Mouse (Mus musculus) T-cell, adult 2 months (primary cell): ENCODE data around the gene Cux2.
A peak's percentile ranks its signal among the peaks of the same experiment; 100 is the strongest.

ENCODE experiments used
- DNase-seq: peaks from one replicate; pipeline ENCODE4 v3.0.0; 2022; ENCODE audit warnings: low spot score

Cux2 gene

DNA sequence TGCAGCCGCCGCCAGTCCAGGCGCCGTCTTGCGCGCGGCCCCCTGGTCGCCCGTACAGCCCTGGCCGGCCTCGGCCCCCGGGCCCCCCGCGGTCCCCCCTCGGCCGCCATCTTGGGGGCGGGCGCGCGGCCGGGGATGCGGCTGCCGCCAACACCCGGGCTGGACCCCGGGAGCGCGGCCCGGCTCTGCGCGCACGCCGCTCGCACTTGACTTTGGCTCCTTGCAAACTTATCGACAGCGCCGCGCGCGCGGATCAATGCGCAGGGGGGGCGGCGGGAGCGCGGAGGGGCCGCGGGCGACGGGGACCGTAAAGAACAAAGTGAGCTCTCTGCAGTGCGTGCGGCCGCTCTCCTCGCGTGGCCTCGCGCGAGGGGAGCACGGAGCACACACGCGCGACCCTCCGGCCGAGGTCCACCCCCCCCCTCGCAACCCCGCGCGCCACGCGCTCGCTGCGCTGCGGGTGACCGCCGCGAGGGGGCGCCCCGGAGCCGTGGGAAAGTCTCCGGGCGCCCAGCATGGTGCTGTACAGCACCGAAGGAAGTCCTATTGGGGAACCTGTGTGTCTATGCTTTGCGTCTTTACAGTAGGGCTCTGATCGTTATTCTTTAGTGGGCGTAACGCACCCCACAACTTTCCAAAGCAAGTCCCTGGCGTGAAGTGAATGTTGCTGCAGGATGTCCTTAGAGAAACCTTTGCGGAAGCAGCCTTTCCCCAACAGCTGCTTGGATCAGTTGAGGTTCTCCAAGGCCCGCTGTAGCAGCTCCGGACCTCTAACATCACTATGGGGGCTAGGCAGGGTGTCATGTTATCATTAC, at the start of gene Cux2:
Gene Cux2 (minus strand): TSS at position 86 of the 815 bp plus-strand sequence.
- DNase-seq, result peak; percentile 39

DNA sequence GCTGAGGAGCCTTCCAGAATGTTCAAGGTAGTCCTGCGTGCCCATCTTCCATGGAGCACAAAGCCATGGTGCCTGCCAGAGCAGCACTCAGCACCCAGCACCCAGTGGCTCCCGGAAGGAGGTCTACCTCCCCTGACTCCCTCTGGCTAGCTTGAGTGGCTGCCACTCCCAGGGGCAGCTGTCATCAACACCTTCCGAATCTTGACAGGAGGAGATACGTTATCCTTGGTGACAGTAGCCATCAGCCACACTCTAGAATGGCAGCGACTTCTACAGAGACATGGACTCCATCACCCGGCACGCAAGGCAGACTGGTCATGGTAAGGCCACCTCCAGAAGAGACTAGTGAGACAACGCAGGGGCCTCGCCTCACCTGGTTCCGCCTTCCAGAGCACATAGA, 44.5 kb upstream of the Cux2 start:
- DNase-seq, result no peak

DNA sequence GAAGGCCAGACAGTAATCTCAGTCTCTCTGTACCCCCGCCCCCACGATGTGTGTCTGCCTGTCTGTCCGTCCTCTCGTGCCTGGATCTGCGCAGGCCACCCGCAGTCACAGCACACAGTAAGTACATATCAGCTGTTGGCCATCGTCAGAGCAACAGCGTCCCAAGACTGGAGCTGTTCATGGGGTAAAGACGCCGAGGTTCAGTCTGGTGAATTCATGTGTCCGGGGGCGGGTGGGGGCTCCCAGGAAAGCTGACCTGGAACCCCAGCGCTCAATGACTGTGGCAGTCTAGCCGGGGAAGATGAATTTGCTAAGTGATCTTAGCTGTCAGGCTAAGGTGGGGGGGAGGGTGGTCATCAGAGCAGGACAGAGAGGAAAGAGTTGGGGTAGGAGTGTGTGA, 43.8 kb upstream of the Cux2 start:
- no peak for DNase-seq

DNA sequence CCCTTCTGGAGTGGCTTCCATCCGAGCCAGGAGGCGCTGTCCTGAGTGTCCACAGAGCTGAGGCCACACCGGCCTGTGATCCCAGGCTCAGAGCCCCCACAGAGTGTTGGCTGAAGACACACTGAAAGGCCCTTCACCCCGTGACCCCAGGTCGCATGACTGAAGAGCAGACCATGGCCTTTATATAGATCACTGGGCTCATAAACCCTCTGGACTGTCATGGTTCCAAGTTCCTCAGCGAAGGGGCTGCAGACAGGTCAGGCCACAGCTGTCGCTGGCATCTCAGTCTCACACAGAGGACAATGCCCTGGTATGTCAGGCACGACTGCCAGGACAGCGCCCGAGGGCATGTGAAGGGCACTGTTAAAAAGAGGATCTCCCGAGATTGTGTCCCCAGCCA, 42.9 kb upstream of the Cux2 start:
- DNase-seq, result no peak

DNA sequence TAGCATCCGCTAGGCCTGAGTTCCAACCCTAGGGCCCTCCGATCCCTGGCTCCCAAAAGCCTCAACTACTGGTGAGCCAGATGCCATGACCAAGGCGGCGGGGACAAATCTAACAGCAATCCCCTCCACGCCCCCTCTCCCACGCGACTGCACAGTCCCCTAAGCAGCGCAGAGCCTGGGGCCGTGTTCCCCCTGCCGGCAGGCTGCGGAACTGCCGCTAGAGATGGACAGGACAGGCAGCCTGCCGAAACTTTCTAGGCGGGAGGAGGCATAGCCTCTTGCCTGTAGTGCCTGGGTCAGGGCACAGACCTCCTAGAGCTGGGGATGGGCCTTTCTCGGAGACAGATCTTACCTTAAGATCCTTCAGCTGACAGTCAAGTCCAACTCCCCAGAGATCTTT, 41.2 kb upstream of the Cux2 start:
- DNase-seq, result peak; percentile 46

DNA sequence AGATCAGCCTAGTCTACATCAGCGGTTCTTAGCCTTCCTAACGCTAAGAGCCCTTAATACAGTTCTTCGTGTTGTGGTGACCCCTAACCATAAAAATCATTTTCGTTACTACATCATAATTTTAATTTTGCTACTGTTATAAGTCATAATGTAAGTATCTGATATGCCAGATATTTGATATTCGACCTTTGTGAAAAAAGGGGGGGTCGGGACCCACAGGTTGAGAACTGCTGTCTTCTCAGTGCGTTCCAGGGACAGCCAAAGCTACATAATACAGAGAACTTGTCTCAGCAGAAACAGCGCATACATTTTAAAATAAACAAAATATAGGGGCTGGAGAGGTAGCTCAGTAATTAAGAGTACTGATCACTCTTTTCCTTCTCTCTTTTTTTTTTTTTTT, 39.8 kb upstream of the Cux2 start:
- no peak for DNase-seq

DNA sequence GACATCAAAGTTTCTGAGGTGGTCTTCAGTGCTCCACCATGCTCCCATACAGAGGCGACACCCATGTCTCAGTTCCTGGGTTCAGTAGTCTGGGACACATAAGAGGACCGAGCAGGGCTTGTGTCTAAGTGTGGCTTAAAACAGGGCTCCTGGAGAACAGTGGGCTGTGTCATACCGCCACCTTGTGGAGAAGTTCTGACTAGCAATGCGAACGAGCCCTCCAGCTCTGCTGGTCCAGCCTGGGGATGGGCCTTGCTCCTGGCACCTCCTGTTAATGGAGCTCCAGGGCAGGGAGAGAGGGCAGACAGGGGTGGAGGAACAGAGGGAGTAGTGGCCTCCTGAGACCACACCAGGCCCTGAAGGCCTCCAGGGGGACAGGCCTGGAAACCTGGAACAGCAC, 39.0 kb upstream of the Cux2 start:
- DNase-seq, result peak; percentile 75

DNA sequence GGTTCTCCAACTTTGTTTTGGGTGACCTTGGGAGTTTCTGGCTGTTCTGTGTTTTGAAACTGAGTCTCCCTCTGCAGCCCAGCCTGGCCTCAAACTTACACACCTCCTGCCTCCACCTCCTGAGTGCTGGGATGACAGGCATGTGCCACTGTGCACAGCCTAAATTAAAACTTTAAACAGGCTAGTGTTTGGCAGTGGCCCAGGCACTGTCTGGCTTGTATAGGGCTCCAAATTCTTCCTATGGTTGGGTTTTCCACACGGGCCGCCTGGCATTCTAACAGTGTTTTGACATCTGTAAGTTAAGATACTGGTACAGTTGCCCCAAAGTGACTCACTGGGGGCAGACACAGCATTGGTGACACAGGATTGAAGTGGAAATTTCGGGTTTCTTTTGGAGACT, 36.2 kb upstream of the Cux2 start:
- no peak for DNase-seq

DNA sequence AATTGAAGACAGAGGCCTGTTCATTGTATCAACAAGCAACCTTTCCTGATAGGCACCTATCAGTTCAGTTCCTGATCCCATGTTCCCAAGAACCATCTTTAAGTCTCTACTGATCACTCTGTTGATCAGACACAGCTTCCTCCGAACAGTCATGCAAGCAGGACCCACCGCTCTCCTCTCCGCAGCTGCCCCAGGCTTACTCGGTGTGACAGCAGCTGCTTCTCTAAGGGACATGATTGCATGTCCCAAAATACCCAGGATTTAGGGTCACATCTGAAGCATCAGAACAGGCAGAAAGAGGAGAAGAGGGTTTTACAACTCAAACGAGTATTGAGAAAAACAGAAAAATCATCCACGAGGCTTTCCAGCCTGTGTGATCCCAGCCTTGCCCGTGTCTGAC, 35.4 kb upstream of the Cux2 start:
- no peak for DNase-seq

DNA sequence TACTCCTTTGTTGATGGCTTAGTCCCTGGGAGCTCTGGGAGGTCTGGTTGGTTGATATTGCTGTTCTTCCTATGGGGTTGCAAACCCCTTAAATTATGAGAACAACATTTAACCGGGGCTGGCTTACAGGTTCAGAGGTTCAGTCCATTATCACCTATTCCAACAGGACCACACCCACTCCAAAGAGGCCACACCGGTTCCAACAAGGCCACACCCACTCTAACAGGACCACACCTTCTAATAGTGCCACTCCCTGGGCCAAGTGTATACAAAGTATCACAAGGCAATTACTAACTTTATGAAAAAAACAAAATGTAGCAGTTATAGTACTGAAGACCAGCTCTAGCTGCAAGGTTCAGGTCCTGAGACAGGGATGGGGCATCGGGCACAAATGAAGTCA, 34.6 kb upstream of the Cux2 start:
- no peak for DNase-seq

DNA sequence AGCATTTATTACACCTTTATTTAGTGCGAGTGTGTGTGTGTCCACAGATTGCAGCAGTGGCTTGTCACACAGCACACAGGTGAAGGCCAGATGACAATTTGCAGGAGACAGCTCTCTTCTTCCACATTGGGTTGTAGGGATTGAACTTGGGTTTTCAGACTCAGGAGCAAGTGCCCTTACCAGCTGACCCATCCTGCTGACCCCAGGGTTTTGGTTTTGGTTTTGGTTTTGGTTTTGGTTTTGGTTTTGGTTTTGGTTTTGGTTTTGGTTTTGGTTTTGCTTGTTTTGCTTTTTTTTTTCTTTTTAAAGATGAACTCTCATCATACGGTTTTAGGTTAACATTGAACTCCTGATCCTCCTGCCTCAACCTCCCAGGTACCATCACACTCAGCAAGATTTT, 33.4 kb upstream of the Cux2 start:
- DNase-seq, result no peak

DNA sequence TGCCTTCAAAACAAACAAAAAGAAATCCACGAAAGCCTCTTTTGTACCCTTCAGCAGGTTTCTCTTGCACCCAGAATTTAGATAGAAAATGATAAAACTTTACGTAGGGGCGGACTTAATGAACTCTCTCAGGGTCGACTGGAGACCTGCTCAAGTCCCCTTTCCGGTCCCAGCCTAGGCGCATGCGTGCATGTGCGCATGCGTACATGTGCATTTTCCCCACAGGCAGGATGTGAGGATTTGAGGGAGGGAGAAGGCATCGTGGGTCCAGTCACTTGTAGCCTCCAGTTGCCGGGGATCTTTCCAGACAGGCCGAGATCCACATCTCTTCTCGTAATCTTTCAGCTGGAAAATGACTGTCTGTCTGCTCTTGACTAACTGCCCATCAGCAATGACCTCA, 31.6 kb upstream of the Cux2 start:
- DNase-seq, result no peak

DNA sequence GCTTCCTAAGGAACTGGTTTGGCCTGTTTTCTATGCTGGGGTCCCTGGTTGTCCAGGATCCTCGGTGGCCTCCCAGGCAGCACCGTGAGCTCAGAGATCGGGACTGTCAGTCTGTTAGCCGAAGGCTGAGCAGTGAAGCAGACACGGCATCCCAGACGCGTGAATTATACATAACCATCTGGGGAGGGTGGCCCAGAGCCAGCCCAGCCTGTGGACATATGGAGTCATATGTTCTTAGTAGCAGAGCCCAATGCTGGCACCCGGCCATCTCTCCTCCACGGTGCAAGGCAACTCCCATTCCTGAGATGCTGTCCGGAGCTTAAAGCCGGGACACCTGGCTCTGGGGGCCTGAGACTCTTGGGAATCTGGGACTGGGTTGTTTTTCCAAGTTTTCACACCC, 31.0 kb upstream of the Cux2 start:
- no peak for DNase-seq

DNA sequence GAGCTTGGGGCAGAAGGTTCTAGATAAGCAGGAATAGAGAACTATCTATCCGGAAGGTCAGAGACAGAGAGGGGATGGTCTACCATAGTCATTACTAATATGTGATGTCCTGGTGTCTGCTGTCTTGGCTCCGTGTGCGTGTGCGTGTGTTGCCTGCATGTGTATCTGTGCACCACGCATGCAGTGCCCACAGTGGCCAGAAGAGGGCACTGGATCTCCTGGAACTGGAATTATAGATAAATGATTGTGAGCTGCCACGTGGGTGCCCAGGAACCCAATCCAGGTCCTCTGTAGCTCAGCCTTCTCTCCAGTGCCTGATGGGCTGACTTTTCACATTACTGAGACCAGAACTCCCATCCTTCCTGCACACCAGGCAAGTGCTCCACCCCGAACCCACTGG, 29.9 kb upstream of the Cux2 start:
- DNase-seq, result no peak

DNA sequence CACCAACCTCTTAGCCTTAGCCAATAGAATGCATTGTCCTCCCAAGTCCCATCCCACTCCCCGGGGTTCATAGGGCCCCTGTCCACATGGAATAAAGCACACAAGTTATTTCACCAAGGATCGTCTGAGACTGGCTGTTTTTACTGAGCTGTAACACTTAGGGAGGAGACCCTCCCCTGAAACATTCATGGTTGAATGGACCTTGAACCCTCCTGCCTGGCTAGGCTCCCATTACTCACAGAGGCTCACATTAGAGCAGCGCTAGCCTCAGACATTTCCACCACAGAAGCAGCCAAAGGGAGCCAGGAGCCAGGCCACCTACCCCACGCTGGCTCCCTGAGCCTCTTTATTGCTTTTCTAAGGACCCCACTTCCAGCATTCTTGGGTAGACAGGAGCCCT, 27.3 kb upstream of the Cux2 start:
- no peak for DNase-seq

DNA sequence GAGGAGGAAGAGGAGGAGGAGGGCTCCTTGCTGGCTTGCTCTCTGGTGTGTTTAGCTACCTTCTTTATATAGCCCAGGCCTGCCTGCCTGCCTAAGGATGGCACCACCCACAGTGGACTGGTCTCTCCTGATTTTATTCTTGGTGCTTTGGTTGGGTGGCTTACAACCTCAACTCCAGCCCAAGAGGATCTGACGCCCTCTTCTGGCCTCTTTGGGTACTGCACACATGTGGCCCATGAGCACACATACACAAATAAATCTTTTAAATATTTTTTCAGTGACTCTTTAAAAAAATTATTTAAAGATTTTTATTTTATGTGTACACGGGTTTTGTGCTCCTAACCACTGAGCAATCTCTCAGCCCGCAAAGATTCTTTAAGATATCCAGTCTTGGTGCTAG, 25.8 kb upstream of the Cux2 start:
- DNase-seq, result no peak

DNA sequence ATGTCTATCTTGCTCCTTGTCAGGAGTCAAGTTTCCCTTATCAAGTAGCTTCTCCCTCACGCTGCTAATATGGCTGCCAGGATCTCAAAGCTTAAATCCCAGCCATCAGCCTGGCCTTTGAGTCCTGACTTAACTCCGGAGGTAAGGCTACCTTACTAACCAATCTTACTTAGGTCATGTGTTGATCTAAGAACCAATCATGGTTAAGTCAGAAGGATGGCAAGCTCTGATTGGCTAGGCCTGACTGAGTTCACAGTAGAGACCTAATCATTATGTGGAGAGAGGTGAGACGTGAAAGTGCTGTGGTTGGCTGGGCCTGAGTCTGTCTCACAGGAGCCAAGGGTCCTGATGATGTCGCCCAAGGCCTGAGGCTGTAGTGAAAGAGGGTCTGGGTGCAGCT, 22.1 kb upstream of the Cux2 start:
- DNase-seq, result no peak

DNA sequence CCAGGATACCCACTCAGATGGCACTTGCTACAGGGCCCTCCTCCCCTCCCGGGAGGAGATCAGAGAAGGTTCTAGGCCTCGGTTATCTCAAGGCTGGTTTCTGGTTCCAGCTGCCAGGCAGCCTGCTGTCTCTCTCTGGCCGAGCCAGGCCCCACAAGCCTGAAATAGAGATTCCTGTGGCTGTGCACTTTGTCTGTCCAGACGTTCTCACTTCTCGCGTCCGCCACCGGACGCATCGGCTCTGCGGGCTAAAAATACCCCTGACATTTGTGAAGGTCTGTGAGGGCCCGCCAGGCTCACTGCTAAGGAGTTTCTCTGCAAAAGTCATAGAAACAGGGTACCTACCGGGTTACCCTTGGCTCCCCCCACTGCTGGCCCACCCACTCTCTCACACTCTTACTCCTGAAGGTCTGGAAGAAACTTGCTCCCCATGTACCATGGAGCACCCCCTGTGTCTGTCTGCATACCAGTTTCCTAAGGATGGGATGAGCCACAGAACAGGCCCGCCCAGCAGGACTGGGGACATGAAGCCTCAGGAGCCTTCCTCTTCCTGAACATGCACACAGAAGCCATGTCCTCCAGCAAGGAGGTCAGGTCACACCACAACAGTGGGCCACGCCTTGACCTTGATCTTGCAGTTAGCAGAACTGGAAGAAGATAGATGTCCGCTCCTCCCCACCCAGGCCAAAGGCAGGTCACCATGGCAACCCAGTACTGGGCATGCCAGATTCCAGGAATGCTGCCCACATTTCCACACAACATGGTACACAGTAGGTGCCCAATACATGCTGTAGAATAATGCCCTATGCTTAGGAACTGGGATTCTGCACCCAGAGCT, 21.3 kb upstream of the Cux2 start:
- no peak for DNase-seq

DNA sequence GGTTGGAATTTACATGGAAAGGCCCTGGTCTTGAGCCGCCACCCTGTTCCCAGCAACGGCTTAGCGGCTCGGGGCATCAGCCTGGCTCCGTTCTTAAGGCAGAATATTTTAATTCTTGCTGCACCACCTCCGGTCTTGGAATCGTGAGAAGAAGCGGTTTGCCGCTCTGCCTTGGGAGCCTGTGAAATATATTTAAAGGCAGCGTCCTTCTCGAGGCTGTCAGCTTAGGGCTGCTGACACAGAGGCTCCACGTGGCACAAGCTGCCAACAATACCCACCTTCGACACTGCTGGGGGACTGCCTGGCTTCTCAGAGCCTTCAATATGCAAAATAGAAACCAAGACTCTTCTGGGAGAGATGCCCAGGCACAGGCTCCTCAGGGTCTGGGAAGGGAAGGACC, 18.7 kb upstream of the Cux2 start:
- no peak for DNase-seq

DNA sequence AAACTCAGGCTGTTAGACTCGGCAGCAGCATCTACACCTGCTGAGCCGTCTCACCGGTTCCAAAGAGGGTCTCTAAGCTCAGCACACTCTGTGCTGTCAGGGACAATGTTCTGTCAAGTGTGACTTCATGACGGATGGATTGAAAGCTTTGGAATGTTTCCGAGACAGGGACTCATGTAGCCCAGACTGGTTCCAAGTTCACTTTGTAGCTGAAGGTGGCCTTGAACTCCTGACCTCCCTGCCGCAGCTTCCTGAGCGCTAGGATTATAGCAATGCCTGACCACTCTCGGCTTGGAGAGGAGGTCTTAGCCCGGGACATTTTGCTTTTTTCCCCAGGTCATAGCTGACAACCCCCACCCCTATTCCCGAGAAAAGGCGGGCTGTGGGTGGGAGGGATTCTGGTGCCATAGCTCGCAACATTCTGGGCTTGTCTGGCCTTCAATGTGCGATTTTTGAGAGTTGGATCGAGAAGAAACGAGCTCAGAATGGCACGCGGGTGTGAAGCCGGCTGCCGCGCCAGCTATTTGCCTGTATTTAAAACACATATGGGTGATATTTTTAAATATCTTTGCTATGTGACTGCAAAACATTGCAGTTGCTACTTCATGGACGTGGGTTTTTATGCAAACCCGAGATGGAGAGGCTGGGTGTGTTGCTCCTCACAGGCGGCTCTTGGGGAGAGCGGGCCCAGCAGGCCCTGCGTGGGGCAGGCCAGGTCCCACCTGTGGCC, 13.5 kb upstream of the Cux2 start:
- DNase-seq, result no peak

DNA sequence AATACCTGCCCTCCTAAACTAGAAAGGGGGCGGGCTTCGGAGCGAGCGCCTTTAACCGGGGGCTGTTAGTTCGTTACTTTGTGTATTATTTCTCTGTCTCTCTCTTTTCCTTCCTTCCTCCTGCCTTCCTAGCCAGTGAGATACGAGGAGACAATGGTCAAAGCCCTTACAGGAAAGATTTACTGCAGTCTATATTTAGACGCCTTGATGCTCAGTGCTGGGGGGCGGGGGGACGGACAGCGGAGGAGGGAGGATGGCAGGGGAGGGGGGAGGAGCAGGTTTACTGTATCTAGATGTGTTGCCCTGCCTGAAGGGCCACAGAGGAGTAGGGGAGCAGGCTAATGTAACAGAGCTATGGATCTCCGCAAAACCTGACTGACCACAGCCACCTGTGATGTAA, 12.6 kb upstream of the Cux2 start:
- no peak for DNase-seq

DNA sequence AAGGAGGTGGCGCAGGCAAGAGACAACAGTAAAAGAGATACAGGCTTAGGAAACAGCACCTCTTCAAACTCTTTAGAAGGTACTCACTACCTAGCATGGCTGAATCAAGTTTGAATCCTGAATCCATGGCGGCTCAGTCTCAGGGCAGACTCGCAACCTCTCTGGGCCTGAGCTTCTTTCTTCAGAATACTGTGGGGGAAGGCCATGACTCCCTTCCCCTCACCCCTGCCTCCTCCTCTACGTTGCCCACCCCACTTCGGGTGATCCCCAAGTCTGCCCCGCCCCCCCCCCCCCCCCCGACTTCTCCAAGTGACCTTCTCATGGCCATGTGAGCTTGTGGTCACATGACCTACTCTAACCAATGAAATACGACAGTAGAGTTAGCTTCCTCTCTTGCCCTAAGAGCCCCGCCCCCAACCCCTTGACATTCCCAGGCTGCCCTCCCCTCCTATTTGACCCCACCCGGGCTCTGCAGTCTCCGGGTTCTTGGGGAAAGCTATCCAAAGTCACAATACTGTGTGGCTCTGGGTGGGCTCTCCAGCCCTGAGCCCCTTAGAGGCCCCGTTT, 10.9 kb upstream of the Cux2 start:
- no peak for DNase-seq
